Mouse (Mus musculus) limb, embryonic 11.5 days (tissue): ENCODE data around the gene Itga6. TPM values are rescaled to one million over a fixed set of nuclear protein-coding genes. Genes with fewer than 3 reads are reported as not detected.
"Not testable (repeated sequence)": the region's sequence is repeated elsewhere in the genome, so short reads cannot be mapped to it uniquely, and the experiment has no call there.

Experiments
- ATAC-seq: fragments of 200-750 bp; cut with Nextera tagmentation; 2 replicates; pipeline ENCODE4 v1.8.0; 2017; ENCODE audit warnings: low read depth; ENCODE audit not compliant: insufficient number of reproducible peaks, low FRiP score, low TSS enrichment
- DNase-seq: peaks from one replicate; pipeline ENCODE4 v3.0.0-alpha.2; 2015; ENCODE audit warnings: low spot score
- H3K27ac ChIP-seq: fragments of 300-500 bp; sonication (generic); replicated peaks from 2 replicates; pipeline ENCODE4 v1.5.1; 2014; ENCODE audit warnings: low read depth, mild to moderate bottlenecking, low read length
- H3K27me3 ChIP-seq: fragments of 300-500 bp; sonication (generic); 2 replicates; pipeline ENCODE4 v1.6.1; 2014; ENCODE audit warnings: mild to moderate bottlenecking, low read length, mixed read lengths; ENCODE audit not compliant: control insufficient read depth, insufficient read depth
- H3K36me3 ChIP-seq: fragments of 300-500 bp; sonication (generic); 2 replicates; pipeline ENCODE4 v1.6.1; 2014; ENCODE audit warnings: mild to moderate bottlenecking, low read length, moderate library complexity, mixed read lengths; ENCODE audit not compliant: control insufficient read depth, insufficient read depth
- H3K4me1 ChIP-seq: fragments of 300-500 bp; sonication (generic); 2 replicates; pipeline ENCODE4 v1.6.1; 2014; ENCODE audit warnings: low read length, mixed read lengths; ENCODE audit not compliant: control insufficient read depth, insufficient read depth
- H3K4me2 ChIP-seq: fragments of 300-500 bp; sonication (generic); 2 replicates; pipeline ENCODE4 v1.6.1; 2014; ENCODE audit warnings: low read depth, mild to moderate bottlenecking, moderate library complexity; ENCODE audit not compliant: severe bottlenecking
- H3K4me3 ChIP-seq: fragments of 300-500 bp; sonication (generic); 2 replicates; pipeline ENCODE4 v1.5.1; 2014; ENCODE audit warnings: low read depth, low read length
- H3K9ac ChIP-seq: fragments of 300-500 bp; sonication (generic); 2 replicates; pipeline ENCODE4 v1.6.1; 2014; ENCODE audit warnings: mild to moderate bottlenecking, low read length
- H3K9me3 ChIP-seq: fragments of 300-500 bp; sonication (generic); 2 replicates; pipeline ENCODE4 v1.6.1; 2016; ENCODE audit warnings: low read length; ENCODE audit not compliant: control insufficient read depth
- WGBS: fragments of 180-500 bp; shearing (Covaris S2); extraction: QIAGEN DNeasy Blood & Tissue Kit; methylation state at CpG from one replicate; pipeline ENCODE4 v1.1.7; 2014; 5-methylcytosine and 5-hydroxymethylcytosine counted together
- polyA plus RNA-seq: library from polyadenylated mRNA; unstranded; fragments of >200 nt; fragmentation: Nextera tagmentation; extraction: Ambion mirVana; gene quantifications from 2 replicates; pipeline ENCODE4 v1.2.1, GENCODE M21; 2014

The Itga6 gene
- polyA plus RNA-seq, 1 experiment from 2014 or later, result 28.0 TPM

DNA sequence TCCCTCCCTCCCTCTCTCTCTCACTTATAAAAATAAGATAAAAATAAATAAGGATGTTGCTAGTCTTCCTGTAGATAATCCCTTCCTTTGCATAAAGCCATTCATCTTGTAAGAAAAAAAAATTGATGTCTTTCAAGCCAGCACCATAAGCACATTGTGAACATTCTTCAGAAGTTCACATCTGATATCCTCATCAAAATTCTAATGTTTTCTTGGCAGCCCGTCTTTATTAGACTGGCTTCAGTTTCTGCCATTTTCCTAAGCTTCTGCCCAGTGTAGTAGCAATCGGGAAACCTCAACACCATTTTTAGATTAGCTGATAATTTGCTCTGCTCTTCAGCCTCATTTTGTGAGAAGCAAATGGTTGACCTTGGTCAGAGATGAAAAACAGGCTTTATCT lies 33.8 kb upstream of the Itga6 start:
- no peaks in the 10 kb centered on the region for H3K36me3 ChIP-seq
- no peak overlapping the region for H3K9ac ChIP-seq
- H3K4me3 ChIP-seq, result no peak overlapping the region
- H3K27ac ChIP-seq, result no peak overlapping the region
- 86% methylated on average over 2 of the region's 2 CpGs for WGBS
- no peak for DNase-seq
- H3K27me3 ChIP-seq, result no peaks in the 10 kb centered on the region
- H3K9me3 ChIP-seq, result no peaks in the 10 kb centered on the region
- H3K4me2 ChIP-seq, result no peak overlapping the region
- no peak for ATAC-seq
- H3K4me1 ChIP-seq, result no peaks in the 10 kb centered on the region

DNA sequence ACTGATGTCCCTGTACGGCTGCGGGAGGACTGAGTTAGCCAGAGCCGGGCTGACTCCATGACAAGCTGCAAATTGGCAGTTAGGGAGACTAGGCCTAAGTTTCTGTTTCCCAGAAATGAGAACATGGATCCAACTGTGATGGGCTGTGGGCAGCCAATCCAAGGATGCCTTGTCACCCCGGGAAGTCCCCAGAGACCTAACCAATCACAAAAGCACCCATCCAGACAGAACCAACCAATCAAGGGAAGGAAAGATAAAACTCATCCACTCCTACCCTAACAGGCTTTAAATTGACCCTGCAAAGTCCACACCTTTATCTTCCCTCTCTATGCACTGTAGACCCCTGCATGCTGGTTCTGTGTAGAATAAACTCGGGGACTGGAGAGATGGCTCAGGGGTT lies 31.0 kb upstream of the Itga6 start:
- 95% methylated on average over 5 of the region's 5 CpGs for WGBS
- no peak for ATAC-seq
- H3K27me3 ChIP-seq, result no peaks in the 10 kb centered on the region

GRCm38 (mm10) chr2:71719005-71719386 lies 26.4 kb upstream of the Itga6 start:
- no peak for DNase-seq

More for the DNA sequence above, 31.0 kb upstream of the Itga6 start:
- Histone ChIP-seq H3K36me3 (no peaks in the 10 kb centered on the region), H3K27ac (no peak overlapping the region), H3K9me3 (no peaks in the 10 kb centered on the region), H3K9ac (no peak overlapping the region), H3K4me1 (no peaks in the 10 kb centered on the region), H3K4me3 (no peak overlapping the region), H3K4me2 (no peak overlapping the region)
- DNase-seq, result no peak

DNA sequence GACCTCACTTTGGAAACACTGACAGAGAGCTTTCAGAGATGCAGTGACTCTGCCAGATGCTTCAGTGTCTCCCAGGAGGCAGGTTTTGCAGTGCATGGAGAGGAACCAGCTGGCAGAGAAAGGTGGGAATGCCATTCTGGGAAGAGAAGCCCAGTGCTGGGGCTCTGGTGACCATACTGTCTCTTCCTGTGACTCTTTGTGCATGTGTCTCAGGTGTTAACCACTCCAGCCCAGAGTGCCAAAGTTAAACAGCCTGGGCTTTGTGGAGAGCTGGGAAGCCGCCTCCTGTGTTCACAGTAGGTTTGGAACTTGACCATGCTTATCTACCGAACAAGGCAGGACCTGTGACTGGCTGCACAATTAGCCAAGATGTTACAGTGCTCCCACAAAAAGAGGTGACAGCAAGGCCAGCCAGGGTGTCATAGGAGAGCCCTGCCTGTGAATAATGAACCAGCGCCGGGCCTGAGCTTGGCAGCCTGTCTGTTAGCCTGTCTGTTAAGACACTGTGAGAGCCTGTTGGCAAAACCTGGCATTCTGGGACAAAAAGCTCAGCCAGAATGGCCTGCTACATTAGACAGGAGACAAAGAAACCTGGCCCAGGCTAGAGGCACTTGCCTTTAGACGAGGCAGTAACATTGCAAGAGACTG lies 25.9 kb upstream of the Itga6 start:
- Histone ChIP-seq H3K4me2 (no peak overlapping the region), H3K27ac (no peak overlapping the region), H3K27me3 (no peaks in the 10 kb centered on the region), H3K36me3 (no peaks in the 10 kb centered on the region), H3K4me3 (no peak overlapping the region), H3K9ac (no peak overlapping the region), H3K9me3 (no peaks in the 10 kb centered on the region), H3K4me1 (no peaks in the 10 kb centered on the region)
- ATAC-seq (no peak), DNase-seq (no peak)
- 73% methylated on average over 5 of the region's 5 CpGs for WGBS

More at GRCm38 (mm10) chr2:71719005-71719386, 26.4 kb upstream of the Itga6 start:
- Histone ChIP-seq H3K4me3 (no peak overlapping the region), H3K36me3 (no peaks in the 10 kb centered on the region), H3K4me1 (no peaks in the 10 kb centered on the region), H3K27ac (no peak overlapping the region), H3K27me3 (no peaks in the 10 kb centered on the region), H3K9ac (no peak overlapping the region), H3K4me2 (no peak overlapping the region), H3K9me3 (no peaks in the 10 kb centered on the region)
- WGBS, result 39% methylated on average over 9 of the region's 9 CpGs
- ATAC-seq, result no peak

- H3K4me1 ChIP-seq, H3K4me2 ChIP-seq, ATAC-seq, H3K36me3 ChIP-seq, H3K9ac ChIP-seq, DNase-seq, H3K27me3 ChIP-seq, H3K4me3 ChIP-seq, H3K9me3 ChIP-seq, H3K27ac ChIP-seq: not testable (repeated sequence)
- 56% methylated on average over 2 of the region's 2 CpGs for WGBS
Observed at GRCm38 (mm10) chr2:71720556-71720955, 24.9 kb upstream of the Itga6 start.

DNA sequence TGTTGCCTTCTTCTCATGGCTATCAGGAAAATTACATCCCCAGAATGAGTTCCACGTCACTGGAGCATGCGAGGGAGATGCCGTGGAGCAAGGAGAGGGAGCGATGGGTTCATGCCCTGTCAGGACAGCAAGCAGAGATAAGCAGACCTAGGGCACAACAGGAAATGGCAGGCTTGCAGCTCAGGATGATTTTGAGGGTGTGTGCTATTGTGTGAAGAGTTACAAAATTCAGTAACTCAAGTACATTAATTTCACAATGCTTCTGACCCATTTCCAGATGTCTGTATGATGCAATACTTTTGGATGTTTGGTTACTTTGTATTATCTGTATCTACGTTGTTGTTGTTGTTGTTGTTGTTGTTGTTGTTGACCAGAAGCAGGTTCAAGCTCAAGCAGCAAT lies 22.5 kb upstream of the Itga6 start:
- H3K9me3 ChIP-seq, result no peaks in the 10 kb centered on the region
- no peaks in the 10 kb centered on the region for H3K27me3 ChIP-seq
- no peak for ATAC-seq
- no peak overlapping the region for H3K4me2 ChIP-seq
- H3K27ac ChIP-seq, result no peak overlapping the region
- 88% methylated on average over 5 of the region's 5 CpGs for WGBS
- H3K36me3 ChIP-seq, result no peaks in the 10 kb centered on the region
- no peak overlapping the region for H3K4me3 ChIP-seq
- no peaks in the 10 kb centered on the region for H3K4me1 ChIP-seq
- no peak overlapping the region for H3K9ac ChIP-seq
- no peak for DNase-seq

DNA sequence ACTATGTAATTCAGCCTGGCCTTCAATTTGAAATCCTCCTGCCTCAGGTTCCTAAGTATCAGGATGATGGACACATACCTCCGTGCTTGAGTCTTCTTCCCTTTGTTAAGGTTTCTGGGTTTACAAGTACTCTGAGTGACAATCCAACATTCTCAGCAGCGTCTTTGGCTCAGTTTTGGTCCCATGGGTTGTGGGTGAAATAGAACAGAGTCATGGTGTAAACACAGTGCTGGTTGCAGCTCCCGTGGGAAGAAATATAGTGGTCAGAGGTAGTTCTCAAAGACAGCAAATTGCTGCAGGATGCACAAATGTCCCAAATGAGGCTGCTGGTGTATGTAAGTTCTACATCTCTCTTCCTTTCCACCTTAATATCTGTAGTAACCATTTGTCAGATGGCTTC lies 21.8 kb upstream of the Itga6 start:
- DNase-seq, result no peak
- no peaks in the 10 kb centered on the region for H3K9me3 ChIP-seq
- H3K27me3 ChIP-seq, result no peaks in the 10 kb centered on the region
- 88% methylated on average over 3 of the region's 3 CpGs for WGBS
- H3K36me3 ChIP-seq, result no peaks in the 10 kb centered on the region
- no peaks in the 10 kb centered on the region for H3K4me1 ChIP-seq
- H3K4me2 ChIP-seq, result no peak overlapping the region
- no peak overlapping the region for H3K9ac ChIP-seq
- H3K27ac ChIP-seq, result no peak overlapping the region
- H3K4me3 ChIP-seq, result no peak overlapping the region
- ATAC-seq, result no peak

DNA sequence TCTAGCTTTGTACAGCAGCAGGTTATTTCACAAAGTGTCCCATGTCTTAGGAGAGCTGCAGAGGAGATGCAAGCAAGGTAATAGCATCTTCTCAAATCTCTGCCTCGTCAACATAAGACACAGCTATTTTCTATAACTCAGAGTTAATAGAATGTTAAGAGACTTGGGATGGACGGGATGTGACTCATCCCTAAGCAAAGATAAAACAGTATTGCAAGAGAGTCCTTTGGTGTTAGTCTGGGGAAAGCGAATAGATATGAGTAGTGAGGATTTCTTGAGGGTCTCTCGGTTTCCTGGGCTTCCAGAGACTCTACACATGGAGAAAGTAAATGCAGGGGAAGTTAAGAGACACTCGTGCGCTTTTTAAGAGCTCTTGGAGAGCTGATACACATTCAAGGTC lies 21.4 kb upstream of the Itga6 start:
- Histone ChIP-seq H3K9ac (no peak overlapping the region), H3K27ac (no peak overlapping the region), H3K4me2 (no peak overlapping the region), H3K9me3 (no peaks in the 10 kb centered on the region), H3K4me3 (no peak overlapping the region), H3K27me3 (no peaks in the 10 kb centered on the region), H3K4me1 (no peaks in the 10 kb centered on the region), H3K36me3 (no peaks in the 10 kb centered on the region)
- no peak for ATAC-seq
- 80% methylated on average over 6 of the region's 6 CpGs for WGBS
- no peak for DNase-seq

GRCm38 (mm10) chr2:71725446-71725845 lies 20.0 kb upstream of the Itga6 start:
- Histone ChIP-seq H3K9me3 (no peaks in the 10 kb centered on the region), H3K4me3 (no peak overlapping the region), H3K36me3 (no peaks in the 10 kb centered on the region), H3K4me1 (no peaks in the 10 kb centered on the region), H3K9ac (no peak overlapping the region), H3K27ac (no peak overlapping the region), H3K27me3 (no peaks in the 10 kb centered on the region), H3K4me2 (no peak overlapping the region)
- ATAC-seq (no peak), DNase-seq (no peak)
- WGBS, result 43% methylated on average over 1 of the region's 1 CpGs
